Mouse (Mus musculus): ENCODE measurements around the gene Morn4. TPM values are rescaled to one million over a fixed set of nuclear protein-coding genes. Genes with fewer than 3 reads are reported as not detected.

Gene Morn4
- total and polyA plus RNA-seq, 2 experiments from 2014 or later = 42.9 to 108 TPM

- Histone ChIP-seq H3K9ac (replicated peaks; ENCODE audit: low read length) (no peak overlapping the region), H3K36me3 (ENCODE audit: insufficient read depth, low read length) (peaks cover 26% of the 10 kb centered on the region), H3K4me2 (ENCODE audit: low read depth, low read length) (no peak overlapping the region), H3K4me1 (ENCODE audit: insufficient read depth, low read length) (no peaks in the 10 kb centered on the region), H3K27ac (no peak overlapping the region), H3K9me3 (ENCODE audit: low read length) (no peaks in the 10 kb centered on the region), H3K4me3 (ENCODE audit: low read length) (no peak overlapping the region), H3K27me3 (ENCODE audit: insufficient read depth, low read length) (no peaks in the 10 kb centered on the region)
- 85% methylated on average over 16 of the region's 16 CpGs for WGBS
- no peak for TF ChIP-seq CTCF (IDR thresholded peaks at IDR 0.05; ENCODE audit: low read depth)
- ATAC-seq (no peak), DNase-seq (ENCODE audit: low spot score) (no peak)
These were observed 10.2 kb downstream of the Morn4 start for GRCm38 (mm10) chr19:42075992-42076391.

GRCm38 (mm10) chr19:42075051-42075450 is 11.1 kb downstream of the Morn4 start:
- 87% methylated on average over 2 of the region's 2 CpGs for WGBS
- Histone ChIP-seq H3K27me3 (ENCODE audit: insufficient read depth, low read length) (no peaks in the 10 kb centered on the region), H3K27ac (no peak overlapping the region), H3K4me1 (ENCODE audit: insufficient read depth, low read length) (no peaks in the 10 kb centered on the region), H3K4me3 (ENCODE audit: low read length) (no peak overlapping the region), H3K4me2 (ENCODE audit: low read depth, low read length) (no peak overlapping the region), H3K9me3 (ENCODE audit: low read length) (no peaks in the 10 kb centered on the region), H3K9ac (replicated peaks; ENCODE audit: low read length) (no peak overlapping the region), H3K36me3 (ENCODE audit: insufficient read depth, low read length) (peaks cover 26% of the 10 kb centered on the region)
- ATAC-seq (no peak), DNase-seq (ENCODE audit: low spot score) (no peak)
- no peak for TF ChIP-seq CTCF (IDR thresholded peaks at IDR 0.05; ENCODE audit: low read depth)

- ATAC-seq (no peak), DNase-seq (ENCODE audit: low spot score) (peak; percentile 24)
- Histone ChIP-seq H3K27me3 (ENCODE audit: insufficient read depth, low read length) (no peaks in the 10 kb centered on the region), H3K4me2 (ENCODE audit: low read depth, low read length) (no peak overlapping the region), H3K4me1 (ENCODE audit: insufficient read depth, low read length) (no peaks in the 10 kb centered on the region), H3K9me3 (ENCODE audit: low read length) (no peaks in the 10 kb centered on the region), H3K36me3 (ENCODE audit: insufficient read depth, low read length) (peaks cover 21% of the 10 kb centered on the region), H3K9ac (replicated peaks; ENCODE audit: low read length) (no peak overlapping the region), H3K4me3 (ENCODE audit: low read length) (no peak overlapping the region), H3K27ac (no peak overlapping the region)
- TF ChIP-seq CTCF (IDR thresholded peaks at IDR 0.05; ENCODE audit: low read depth) = peak; percentile 32; the same call in 1 of the 2 replicates
- 79% methylated on average over 7 of the region's 7 CpGs for WGBS
These were observed 13.4 kb downstream of the Morn4 start for GRCm38 (mm10) chr19:42072802-42073201.

- WGBS = 81% methylated on average over 15 of the region's 15 CpGs
- Histone ChIP-seq H3K27me3 (ENCODE audit: insufficient read depth, low read length) (no peaks in the 10 kb centered on the region), H3K4me2 (ENCODE audit: low read depth, low read length) (no peak overlapping the region), H3K9ac (replicated peaks; ENCODE audit: low read length) (no peak overlapping the region), H3K4me1 (ENCODE audit: insufficient read depth, low read length) (no peaks in the 10 kb centered on the region), H3K27ac (no peak overlapping the region), H3K36me3 (ENCODE audit: insufficient read depth, low read length) (peaks cover 21% of the 10 kb centered on the region), H3K4me3 (ENCODE audit: low read length) (no peak overlapping the region), H3K9me3 (ENCODE audit: low read length) (no peaks in the 10 kb centered on the region)
- no peak for DNase-seq (ENCODE audit: low spot score)
- no peak for TF ChIP-seq CTCF (IDR thresholded peaks at IDR 0.05; ENCODE audit: low read depth)
- no peak for ATAC-seq
These were observed 14.1 kb downstream of the Morn4 start for GRCm38 (mm10) chr19:42071886-42072608.

- TF ChIP-seq CTCF (IDR thresholded peaks at IDR 0.05; ENCODE audit: low read depth) = peak; percentile 29; the same call in 1 of the 2 replicates
- H3K9me3 ChIP-seq (ENCODE audit: low read length) = no peaks in the 10 kb centered on the region
- H3K4me3 ChIP-seq (ENCODE audit: low read length) = no peak overlapping the region
- no peak overlapping the region for H3K27ac ChIP-seq
- 72% methylated on average over 7 of the region's 7 CpGs for WGBS
- H3K36me3 ChIP-seq (ENCODE audit: insufficient read depth, low read length) = peaks cover 18% of the 10 kb centered on the region
- no peaks in the 10 kb centered on the region for H3K27me3 ChIP-seq (ENCODE audit: insufficient read depth, low read length)
- H3K4me1 ChIP-seq (ENCODE audit: insufficient read depth, low read length) = no peaks in the 10 kb centered on the region
- no peak overlapping the region for H3K4me2 ChIP-seq (ENCODE audit: low read depth, low read length)
- ATAC-seq (no peak), DNase-seq (ENCODE audit: low spot score) (no peak)
- H3K9ac ChIP-seq (replicated peaks; ENCODE audit: low read length) = no peak overlapping the region
These were observed 14.9 kb downstream of the Morn4 start for GRCm38 (mm10) chr19:42071221-42071620.

- 48% methylated on average over 6 of the region's 6 CpGs for WGBS
- ATAC-seq (0 out of 2 replicates have a peak, but pooled peaks have one; percentile 55), DNase-seq (ENCODE audit: low spot score) (peak; percentile 68)
- TF ChIP-seq CTCF (IDR thresholded peaks at IDR 0.05; ENCODE audit: low read depth) = peak; percentile 78
- Histone ChIP-seq H3K36me3 (ENCODE audit: insufficient read depth, low read length) (peaks cover under 1% of the 10 kb centered on the region; the same call in 1 of the 2 replicates), H3K9me3 (ENCODE audit: low read length) (no peaks in the 10 kb centered on the region), H3K27me3 (ENCODE audit: insufficient read depth, low read length) (no peaks in the 10 kb centered on the region), H3K4me2 (ENCODE audit: low read depth, low read length) (peak overlapping the region; percentile 31; the same call in 1 of the 2 replicates), H3K4me1 (ENCODE audit: insufficient read depth, low read length) (no peaks in the 10 kb centered on the region), H3K9ac (replicated peaks; ENCODE audit: low read length) (no peak overlapping the region), H3K27ac (no peak overlapping the region), H3K4me3 (ENCODE audit: low read length) (no peak overlapping the region)
These were observed 17.0 kb downstream of the Morn4 start for GRCm38 (mm10) chr19:42069241-42069525.

Data from hindbrain, postnatal 0 days (tissue).